Mouse (Mus musculus) C2C12 (cell line): ENCODE measurements at regions not wholly inside any gene's neighbourhood (a gene's known extent, or its start where the extent isn't known, plus 50 kb on each side); places are given as distances from the start of the nearest gene placed in this dataset.

Source experiments
- CTCF ChIP-seq: IDR thresholded peaks from one replicate; pipeline ENCODE4 v1.5.1; 2011; ENCODE audit not compliant: control insufficient read depth, insufficient read depth, insufficient read length
- MAX ChIP-seq: IDR thresholded peaks from one replicate; pipeline ENCODE4 v1.6.1; 2011; ENCODE audit warnings: mild to moderate bottlenecking, control low read depth

GRCm38 (mm10) chr13:35166831-35167541 is 140.1 kb upstream of the Eci2 start:
- no peak for TF ChIP-seq MAX
- no peak for TF ChIP-seq CTCF
